Mouse (Mus musculus) lung, embryonic 16.5 days (tissue): ENCODE data around the gene Atm. TPM values are rescaled to one million over a fixed set of nuclear protein-coding genes. Genes with fewer than 3 reads are reported as not detected.
A peak's percentile ranks its signal among the peaks of the same experiment; 100 is the strongest.

Experiments
- ATAC-seq: fragments of 200-750 bp; cut with Nextera tagmentation; 2 replicates; pipeline ENCODE4 v1.8.0; 2017; ENCODE audit warnings: low read depth, mild to moderate bottlenecking, moderate library complexity
- H3K27ac ChIP-seq: fragments of 300-500 bp; sonication (generic); 2 replicates; pipeline ENCODE4 v1.5.1; 2014; ENCODE audit warnings: mild to moderate bottlenecking, control low read depth, low read length
- H3K27me3 ChIP-seq: fragments of 300-500 bp; sonication (generic); 2 replicates; pipeline ENCODE4 v1.6.1; 2014; ENCODE audit warnings: low read depth, low read length, mixed read lengths; ENCODE audit not compliant: control insufficient read depth, insufficient read depth
- H3K36me3 ChIP-seq: fragments of 300-500 bp; sonication (generic); 2 replicates; pipeline ENCODE4 v1.6.1; 2014; ENCODE audit warnings: low read length; ENCODE audit not compliant: control insufficient read depth, insufficient read depth
- H3K4me1 ChIP-seq: fragments of 300-500 bp; sonication (generic); replicated peaks from 2 replicates; pipeline ENCODE4 v1.6.1; 2014; ENCODE audit warnings: low read length, mixed read lengths; ENCODE audit not compliant: control insufficient read depth, insufficient read depth
- H3K4me2 ChIP-seq: fragments of 300-500 bp; sonication (generic); 2 replicates; pipeline ENCODE4 v1.6.1; 2014; ENCODE audit warnings: low read depth, low read length, control low read depth
- H3K4me3 ChIP-seq: fragments of 300-500 bp; sonication (generic); 2 replicates; pipeline ENCODE4 v1.5.1; 2014; ENCODE audit warnings: mild to moderate bottlenecking, low read length, control low read depth
- H3K9ac ChIP-seq: fragments of 300-500 bp; sonication (generic); 2 replicates; pipeline ENCODE4 v1.6.1; 2014; ENCODE audit warnings: low read length, control low read depth
- H3K9me3 ChIP-seq: fragments of 300-500 bp; sonication (generic); 2 replicates; pipeline ENCODE4 v1.6.1; 2016; ENCODE audit warnings: low read length; ENCODE audit not compliant: control insufficient read depth
- WGBS: fragments of 180-500 bp; shearing (Covaris S2); extraction: QIAGEN DNeasy Blood & Tissue Kit; methylation state at CpG from one replicate; pipeline ENCODE4 v1.1.7; 2014; 5-methylcytosine and 5-hydroxymethylcytosine counted together
- polyA plus RNA-seq: library from polyadenylated mRNA; unstranded; fragments of >200 nt; fragmentation: Nextera tagmentation; extraction: Ambion mirVana; gene quantifications from 2 replicates; pipeline ENCODE4 v1.2.1, GENCODE M21; 2015

Gene Atm
- polyA plus RNA-seq, 1 experiment from 2014 or later = 9.9 TPM

DNA sequence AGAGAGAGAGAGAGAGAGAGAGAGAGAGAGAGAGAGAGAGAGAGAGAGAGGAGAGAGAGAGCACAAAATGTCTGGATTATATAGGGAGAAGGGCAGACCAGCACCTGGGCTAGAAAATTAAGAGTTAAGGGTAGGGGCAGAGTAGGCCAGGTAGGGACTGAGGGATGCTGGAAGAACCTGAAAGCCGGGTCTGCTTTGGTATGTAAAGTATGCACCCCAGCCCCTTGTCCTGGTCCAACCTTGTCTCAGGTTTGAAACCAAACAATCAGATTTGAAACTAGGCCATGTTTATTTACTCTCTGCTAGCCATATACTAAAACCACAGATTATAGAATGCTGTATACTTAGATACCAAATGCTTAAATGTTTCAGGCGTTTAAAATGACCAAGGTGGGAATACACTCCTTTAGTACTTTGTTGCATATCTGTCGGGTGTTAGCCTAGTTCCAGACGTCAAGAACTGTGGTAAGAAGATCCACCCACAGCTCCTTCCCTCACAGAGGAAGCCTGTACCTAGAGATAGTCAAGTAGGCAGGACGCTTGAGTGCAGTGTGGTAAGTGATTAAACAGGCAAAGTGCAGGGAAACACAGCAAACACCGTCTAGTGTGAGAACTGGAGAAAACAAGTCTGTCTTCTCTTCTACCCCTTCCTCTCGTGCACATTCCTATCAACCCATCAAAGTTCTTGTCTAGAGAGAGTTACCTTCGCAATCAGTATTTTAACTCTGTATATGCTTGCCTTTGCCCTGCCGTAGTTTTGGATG, 114.2 kb downstream of the Atm start:
- no peaks in the 10 kb centered on the region for H3K27me3 ChIP-seq
- H3K4me2 ChIP-seq = no peak overlapping the region
- peaks cover 3% of the 10 kb centered on the region; the same call in 1 of the 2 replicates for H3K4me1 ChIP-seq
- no peak overlapping the region for H3K4me3 ChIP-seq
- no peaks in the 10 kb centered on the region for H3K9me3 ChIP-seq
- H3K9ac ChIP-seq = no peak overlapping the region
- WGBS = 34% methylated on average over 9 of the region's 9 CpGs
- peak; percentile 47 for ATAC-seq
- no peaks in the 10 kb centered on the region for H3K36me3 ChIP-seq
- no peak overlapping the region for H3K27ac ChIP-seq

DNA sequence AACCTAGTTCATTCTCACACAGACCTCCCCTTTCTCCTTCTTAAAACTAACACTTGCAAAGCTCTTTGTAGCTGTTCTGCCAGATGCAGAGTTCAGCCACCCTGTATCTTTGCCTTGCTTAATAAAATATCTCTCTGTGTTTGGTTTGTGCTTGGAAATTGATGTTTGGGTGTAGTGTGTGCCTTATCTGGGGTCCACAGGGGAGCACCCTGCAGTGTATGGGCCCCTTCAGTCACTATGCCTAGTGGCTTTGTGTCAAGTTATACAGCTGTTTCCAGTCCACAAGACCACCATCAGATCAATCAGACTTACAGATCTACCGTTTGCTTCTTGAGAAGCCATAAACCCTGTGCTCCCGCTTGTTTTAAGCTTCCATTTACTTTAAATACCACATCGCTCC, 127.1 kb downstream of the Atm start:
- no peak overlapping the region for H3K9ac ChIP-seq
- 74% methylated on average over 3 of the region's 3 CpGs for WGBS
- H3K27ac ChIP-seq = peak overlapping the region; percentile 87
- H3K9me3 ChIP-seq = no peaks in the 10 kb centered on the region
- ATAC-seq = no peak
- no peak overlapping the region for H3K4me2 ChIP-seq
- H3K4me3 ChIP-seq = no peak overlapping the region
- peaks cover 4% of the 10 kb centered on the region for H3K4me1 ChIP-seq
- no peaks in the 10 kb centered on the region for H3K27me3 ChIP-seq
- no peaks in the 10 kb centered on the region for H3K36me3 ChIP-seq

- no peaks in the 10 kb centered on the region for H3K27me3 ChIP-seq
- no peak overlapping the region for H3K4me3 ChIP-seq
- no peak overlapping the region for H3K4me2 ChIP-seq
- no peaks in the 10 kb centered on the region for H3K36me3 ChIP-seq
- no peak overlapping the region for H3K9ac ChIP-seq
- H3K9me3 ChIP-seq = no peaks in the 10 kb centered on the region
- 45% methylated on average over 2 of the region's 2 CpGs for WGBS
- H3K4me1 ChIP-seq = peaks cover 4% of the 10 kb centered on the region
- peak overlapping the region; percentile 87 for H3K27ac ChIP-seq
- ATAC-seq = peak; percentile 82
Observed at GRCm38 (mm10) chr9:53408953-53409361, 127.6 kb downstream of the Atm start.

- Histone ChIP-seq H3K27me3 (no peaks in the 10 kb centered on the region), H3K4me2 (no peak overlapping the region), H3K9me3 (no peaks in the 10 kb centered on the region), H3K27ac (peak overlapping the region; percentile 57), H3K36me3 (no peaks in the 10 kb centered on the region), H3K9ac (no peak overlapping the region), H3K4me1 (peaks cover 4% of the 10 kb centered on the region), H3K4me3 (no peak overlapping the region)
- peak; percentile 66 for ATAC-seq
- WGBS = 40% methylated on average over 4 of the region's 4 CpGs
Observed at GRCm38 (mm10) chr9:53408548-53408947, 128.0 kb downstream of the Atm start.

GRCm38 (mm10) chr9:53404753-53405722, 131.5 kb downstream of the Atm start:
- 22% methylated on average over 21 of the region's 21 CpGs for WGBS
- peak overlapping the region; percentile 47 for H3K4me3 ChIP-seq
- H3K4me1 ChIP-seq = peaks cover 11% of the 10 kb centered on the region
- H3K9ac ChIP-seq = peak overlapping the region; percentile 64
- peak overlapping the region; percentile 66 for H3K4me2 ChIP-seq
- peaks cover under 1% of the 10 kb centered on the region for H3K36me3 ChIP-seq
- peak; percentile 84 for ATAC-seq
- H3K9me3 ChIP-seq = no peaks in the 10 kb centered on the region
- peak overlapping the region; percentile 34 for H3K27ac ChIP-seq
- H3K27me3 ChIP-seq = no peaks in the 10 kb centered on the region

DNA sequence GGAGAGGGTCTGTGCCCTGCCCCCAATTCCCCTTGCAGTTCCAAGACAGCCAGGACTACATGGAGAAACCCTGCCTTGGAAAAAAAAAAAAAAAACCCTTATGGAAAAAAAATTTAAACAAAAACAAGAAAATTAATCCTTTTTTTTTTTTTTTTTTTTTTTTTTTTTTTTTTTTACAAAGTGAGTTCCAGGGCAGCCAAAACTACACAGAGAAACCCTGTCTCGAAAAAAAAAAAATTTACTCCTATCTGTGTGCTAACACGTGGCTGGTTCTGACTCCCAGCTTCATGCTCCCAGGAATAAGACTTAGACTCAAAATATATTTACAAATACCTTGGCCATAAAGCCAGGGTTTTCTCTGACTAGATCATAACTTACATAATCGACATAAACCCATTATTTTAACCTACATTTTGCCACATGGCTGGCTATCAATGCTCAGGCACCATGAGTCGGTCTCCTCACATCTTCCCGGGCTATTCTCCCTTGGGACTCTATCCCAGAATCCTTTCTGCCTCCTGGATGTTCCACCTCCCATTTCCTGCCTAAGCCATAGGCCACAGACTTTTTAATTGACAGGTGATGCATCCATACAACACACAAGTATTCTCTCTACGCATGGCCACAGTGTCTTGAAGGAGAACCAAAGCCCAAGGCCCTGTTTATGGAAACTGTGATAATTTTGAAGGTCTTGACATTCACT, 132.3 kb downstream of the Atm start:
- H3K4me2 ChIP-seq = no peak overlapping the region
- 89% methylated on average over 6 of the region's 6 CpGs for WGBS
- ATAC-seq = no peak

GRCm38 (mm10) chr9:53402991-53403390, 133.5 kb downstream of the Atm start:
- WGBS = 62% methylated on average over 8 of the region's 8 CpGs
- Histone ChIP-seq H3K27ac (no peak overlapping the region), H3K9me3 (no peaks in the 10 kb centered on the region), H3K4me1 (peaks cover 7% of the 10 kb centered on the region; the same call in 1 of the 2 replicates), H3K4me3 (no peak overlapping the region), H3K4me2 (peak overlapping the region; percentile 50), H3K27me3 (no peaks in the 10 kb centered on the region), H3K9ac (no peak overlapping the region), H3K36me3 (peaks cover 6% of the 10 kb centered on the region)
- no peak for ATAC-seq

More for the DNA sequence above, 132.3 kb downstream of the Atm start:
- Histone ChIP-seq H3K9me3 (no peaks in the 10 kb centered on the region), H3K9ac (no peak overlapping the region), H3K36me3 (peaks cover 6% of the 10 kb centered on the region), H3K4me3 (no peak overlapping the region), H3K4me1 (peaks cover 9% of the 10 kb centered on the region), H3K27me3 (no peaks in the 10 kb centered on the region), H3K27ac (no peak overlapping the region)

GRCm38 (mm10) chr9:53402291-53402711, 134.2 kb downstream of the Atm start, which contains the start of gene 4930550C14Rik:
Gene 4930550C14Rik, plus strand, starts transcription at chr9:53402325.
- 21% methylated on average over 11 of the region's 11 CpGs for WGBS
- peak; percentile 8; the same call in 1 of the 2 replicates for ATAC-seq
- peaks cover 7% of the 10 kb centered on the region; the same call in 1 of the 2 replicates for H3K4me1 ChIP-seq
- peak within 1 kb of the TSS; percentile 24; the same call in 1 of the 2 replicates for H3K4me3 ChIP-seq
- peak within 1 kb of the TSS; percentile 50 for H3K4me2 ChIP-seq
- H3K27me3 ChIP-seq = no peaks in the 10 kb centered on the region
- H3K27ac ChIP-seq = peak within 1 kb of the TSS; percentile 45
- H3K9me3 ChIP-seq = no peaks in the 10 kb centered on the region
- peaks cover 6% of the 10 kb centered on the region for H3K36me3 ChIP-seq
- peak within 1 kb of the TSS; percentile 33; the same call in 1 of the 2 replicates for H3K9ac ChIP-seq
